Mouse (Mus musculus) retina, adult 2 months (tissue): ENCODE measurements around the gene Stk38.

ENCODE experiments used
- DNase-seq: peaks from one replicate; pipeline ENCODE4 v3.0.0-alpha.2; 2012; ENCODE audit warnings: low read depth, low spot score

The Stk38 gene

DNA sequence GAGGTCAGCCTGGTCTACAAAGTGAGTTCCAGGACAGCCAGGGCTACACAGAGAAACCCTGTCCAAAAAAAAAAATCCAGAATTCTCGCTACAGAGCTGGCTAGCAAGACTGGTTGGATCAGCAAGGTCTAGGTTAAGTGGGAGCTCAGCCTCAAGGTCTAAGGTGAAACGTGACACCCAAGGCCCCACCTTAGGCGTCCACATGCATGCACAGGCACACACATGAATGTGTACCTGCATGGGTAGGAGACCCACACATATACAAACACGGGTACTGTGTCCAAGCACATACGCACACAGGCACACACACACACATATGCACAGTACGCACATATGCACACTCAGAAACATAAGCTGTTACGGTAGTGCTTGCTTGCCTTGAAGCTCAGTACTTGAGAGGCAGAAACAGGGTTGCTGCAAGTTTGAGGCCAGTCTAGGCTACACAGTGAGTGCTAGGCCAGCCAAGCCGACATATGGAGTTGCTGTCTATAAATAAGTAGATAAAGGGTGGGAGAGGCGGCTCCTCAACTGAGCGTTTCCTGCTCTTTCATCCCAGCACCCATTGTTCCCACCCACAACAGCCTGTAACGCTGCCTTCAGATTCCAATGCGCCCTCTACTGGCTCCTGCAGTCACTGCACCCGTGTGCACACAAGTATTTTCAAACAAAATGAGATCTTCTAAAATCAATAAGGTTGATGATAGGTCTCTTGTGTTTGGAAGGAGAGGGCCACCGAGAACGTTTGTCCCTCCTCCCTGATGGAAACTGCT, 80.7 kb downstream of the Stk38 start:
- no peak for DNase-seq

DNA sequence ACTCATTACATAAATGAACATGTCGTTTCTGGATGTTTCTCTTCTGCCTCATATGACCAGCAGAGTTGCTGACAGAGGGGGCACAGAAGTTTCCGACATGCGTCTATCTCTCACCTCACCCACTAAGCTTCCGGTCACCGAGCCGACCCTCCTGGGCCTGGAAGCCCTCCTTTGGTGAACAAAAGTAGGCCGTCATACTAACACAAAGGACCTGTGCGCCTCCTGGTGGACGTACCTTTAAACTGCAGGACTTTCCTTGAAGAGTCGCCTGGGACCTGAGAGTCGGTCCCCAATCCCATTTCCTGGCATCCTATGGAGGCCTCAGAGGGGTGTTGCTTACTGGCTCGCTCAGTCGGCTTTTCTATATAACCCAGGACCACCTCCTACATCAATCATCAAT, 81.4 kb downstream of the Stk38 start:
- peak; percentile 51 for DNase-seq

DNA sequence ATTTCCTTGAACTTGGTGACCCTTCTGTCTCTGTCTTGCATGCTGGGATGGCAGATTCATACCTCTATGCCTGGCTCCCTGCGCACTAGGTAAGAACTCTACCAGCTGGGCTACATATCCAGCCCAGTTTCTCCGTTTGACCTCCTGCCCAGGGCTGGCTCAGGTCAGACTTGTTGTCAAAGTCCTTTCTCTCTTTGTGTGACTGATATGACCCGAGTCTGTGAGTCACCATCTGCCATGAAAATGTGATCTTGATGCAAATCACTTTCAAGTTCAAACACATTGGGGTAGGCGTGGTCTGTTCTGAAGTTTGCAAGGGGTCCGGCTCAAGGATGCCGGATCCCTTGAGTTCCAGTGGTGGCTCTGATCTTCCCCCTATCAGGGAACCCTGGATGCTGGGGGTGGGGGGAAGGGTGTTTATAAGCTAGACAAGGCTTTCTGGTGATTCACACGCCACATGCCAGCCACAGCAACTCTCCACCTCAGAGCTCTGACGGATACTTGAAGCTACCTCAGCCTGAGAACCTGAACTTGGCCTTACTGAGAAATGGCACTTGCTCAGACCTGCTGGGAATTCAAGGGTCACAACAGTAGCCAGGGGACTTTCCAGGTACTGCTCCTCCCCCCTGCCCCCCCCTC, 82.7 kb downstream of the Stk38 start:
- no peak for DNase-seq

DNA sequence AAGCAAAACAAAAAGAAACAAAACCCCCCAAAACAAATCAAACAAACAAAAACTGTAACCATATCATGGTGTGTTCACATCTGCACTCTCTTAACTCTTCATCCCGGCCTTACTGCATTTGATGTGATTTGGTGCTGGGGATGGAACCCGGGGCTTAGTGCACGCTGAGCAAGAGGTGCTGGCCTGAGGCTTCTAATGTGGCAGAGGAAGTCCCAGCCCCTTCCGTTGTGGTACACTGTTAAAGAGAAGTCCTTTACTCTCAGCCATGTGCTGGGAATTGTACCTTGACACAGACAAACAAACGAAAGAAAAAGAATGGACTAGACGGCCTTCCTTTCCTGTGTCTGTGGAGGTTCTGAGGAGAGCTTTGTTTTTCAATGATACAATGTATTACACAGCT, 85.7 kb downstream of the Stk38 start:
- DNase-seq = no peak

DNA sequence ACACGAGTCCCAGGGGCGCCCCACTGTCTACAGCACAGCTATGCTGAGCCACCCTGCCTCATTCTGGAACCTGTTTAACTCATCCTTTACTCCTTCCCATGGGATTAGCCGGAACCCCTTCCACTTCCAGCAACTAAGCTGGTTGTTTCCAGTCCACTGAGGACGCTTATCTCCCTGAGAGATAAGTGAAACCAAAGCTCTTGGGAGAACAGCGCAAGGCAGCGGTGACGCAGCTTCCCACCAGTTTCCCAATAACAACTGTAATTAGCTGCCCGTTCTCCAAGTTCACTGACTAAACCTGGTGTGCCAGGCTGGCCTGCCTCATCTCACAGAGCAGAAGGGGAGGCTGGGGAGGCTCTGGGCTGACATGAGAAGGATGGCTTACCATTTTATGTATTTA, 86.7 kb downstream of the Stk38 start:
- DNase-seq = no peak
